Mouse (Mus musculus) Patski (cell line): ENCODE results near the gene Gm10799. TPM values are rescaled to one million over a fixed set of nuclear protein-coding genes. Genes with fewer than 3 reads are reported as not detected.
"Not testable (repeated sequence)": the region's sequence is repeated elsewhere in the genome, so short reads cannot be mapped to it uniquely, and the experiment has no call there.

Experiments
- ATAC-seq: fragments of 100-300 bp; one replicate; pipeline ENCODE4 v1.8.0; 2021
- CTCF ChIA-PET: fragments of 350-600 bp; sonication (Branson Sonifier 250); formaldehyde crosslinking; loops from one replicate; lab custom pipeline; 2022; ENCODE audit warnings: inconsistent platforms; lab: Charles Lee
- POLR2A ChIA-PET: fragments of 350-600 bp; sonication (Branson Sonifier 250); formaldehyde crosslinking; loops from one replicate; lab custom pipeline; 2022; ENCODE audit warnings: antibody characterized with exemption, inconsistent platforms; lab: Charles Lee
- DNase-seq: peaks from one replicate; pipeline ENCODE4 v3.0.0-alpha.2; 2011; ENCODE audit warnings: low read depth, low spot score
- H3K27me3 ChIP-seq: fragments of 371-371 bp; one replicate; pipeline ENCODE4 v1.5.1; 2021
- CTCF ChIP-seq: fragments of 100-300 bp; IDR thresholded peaks from one replicate; pipeline ENCODE4 v1.5.1; 2021
- in situ Hi-C: fragments of 300-500 bp; cut with MboI; formaldehyde crosslinking; loops from 3 replicates; pipeline ENCODE4 v1.11.1; 2018; ENCODE audit warnings: low pct_unique_long_range_greater_than_20kb, mixed read lengths
- polyA plus RNA-seq: library from polyadenylated mRNA; unstranded; gene quantifications from one replicate; pipeline ENCODE4 v1.2.3, GENCODE M21; 2021

Gene Gm10799
- polyA plus RNA-seq, 1 experiment from 2014 or later = not detected

DNA sequence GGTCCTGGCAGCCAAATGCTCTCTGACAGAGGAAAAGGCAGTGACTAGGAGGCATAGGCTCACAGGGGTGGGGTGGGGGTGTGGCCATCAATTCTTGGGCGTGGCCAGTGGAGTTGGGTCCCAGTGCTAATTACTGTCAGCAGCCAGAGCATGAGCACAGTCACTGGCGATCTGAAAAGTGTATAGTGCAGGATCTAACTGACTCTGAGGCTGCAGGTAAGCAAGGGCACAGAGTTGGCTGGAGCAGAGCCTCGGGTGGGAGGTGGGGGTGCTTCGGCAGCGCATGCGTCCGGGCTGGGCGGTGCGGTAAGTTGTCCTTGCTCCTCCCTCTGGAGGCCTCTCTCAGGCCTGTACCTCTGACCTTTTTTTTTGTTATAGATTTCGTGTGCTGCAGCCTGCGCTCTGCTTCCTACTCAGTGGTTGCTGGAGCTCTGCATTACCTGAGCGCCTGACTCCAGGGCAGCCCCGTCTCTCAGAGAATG lies 1.4 kb upstream of the Gm10799 start, which contains the start of gene Cd59b:
Cd59b (plus strand) TSS at position 146 of the 482 bp plus-strand sequence.
- ChIA-PET CTCF (no interaction called here), POLR2A (interaction anchor here (1.0 kb wide), 1 partner anchor 27 kb away, joined by 8 read pairs; no protein-coding TSS in a partner anchor)
- no peak for TF ChIP-seq CTCF
- DNase-seq (no peak), ATAC-seq (no peak)
- in situ Hi-C loops = no loop called here
- no peaks in the 10 kb centered on the region for H3K27me3 ChIP-seq

DNA sequence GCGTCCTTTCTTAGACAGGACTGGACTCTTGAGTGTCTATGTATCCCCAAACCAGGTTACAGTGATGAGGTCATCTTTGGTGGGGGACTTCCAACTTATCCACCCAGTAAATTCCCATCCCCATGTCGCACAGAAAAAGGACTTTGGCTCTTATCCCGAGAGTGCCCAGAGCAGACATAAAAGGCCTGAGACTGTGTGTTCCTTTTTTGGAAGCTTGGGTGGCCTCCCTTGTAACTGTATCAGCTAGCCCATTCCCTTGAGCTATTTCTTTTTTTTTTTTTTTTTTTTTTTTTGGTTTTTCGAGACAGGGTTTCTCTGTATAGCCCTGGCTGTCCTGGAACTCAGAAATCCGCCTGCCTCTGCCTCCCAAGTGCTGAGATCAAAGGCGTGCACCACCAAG lies 2.8 kb downstream of the Gm10799 start, which contains the start of gene Gm10912:
Gm10912 (plus strand) TSS at position 301 of the 400 bp plus-strand sequence.
- DNase-seq, CTCF ChIA-PET, in situ Hi-C loops, ATAC-seq, POLR2A ChIA-PET, H3K27me3 ChIP-seq: not testable (repeated sequence)

DNA sequence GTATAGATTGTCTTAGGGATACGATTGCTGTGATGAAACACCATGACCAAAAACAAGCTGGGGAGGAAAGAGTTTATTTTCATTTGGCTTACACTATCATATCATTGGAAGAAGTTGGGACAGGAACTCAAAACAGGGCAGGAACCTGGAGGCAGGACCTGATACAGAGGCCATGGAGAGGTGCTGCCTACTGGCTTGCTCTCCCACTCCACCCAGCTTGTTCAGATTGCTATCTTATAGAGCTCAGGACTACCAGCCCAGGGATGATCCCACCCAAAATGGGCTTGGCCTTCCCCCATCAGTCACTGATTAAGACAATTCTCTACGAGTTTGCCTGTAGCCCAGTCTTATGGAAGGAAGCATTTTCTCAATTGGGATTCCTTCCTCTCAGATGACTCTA lies 4.2 kb downstream of the Gm10799 start:
- no peak for TF ChIP-seq CTCF
- DNase-seq (no peak), ATAC-seq (no peak)
- CTCF ChIA-PET = no interaction called here
- in situ Hi-C loops = no loop called here
- no peaks in the 10 kb centered on the region for H3K27me3 ChIP-seq
- POLR2A ChIA-PET = no interaction called here

DNA sequence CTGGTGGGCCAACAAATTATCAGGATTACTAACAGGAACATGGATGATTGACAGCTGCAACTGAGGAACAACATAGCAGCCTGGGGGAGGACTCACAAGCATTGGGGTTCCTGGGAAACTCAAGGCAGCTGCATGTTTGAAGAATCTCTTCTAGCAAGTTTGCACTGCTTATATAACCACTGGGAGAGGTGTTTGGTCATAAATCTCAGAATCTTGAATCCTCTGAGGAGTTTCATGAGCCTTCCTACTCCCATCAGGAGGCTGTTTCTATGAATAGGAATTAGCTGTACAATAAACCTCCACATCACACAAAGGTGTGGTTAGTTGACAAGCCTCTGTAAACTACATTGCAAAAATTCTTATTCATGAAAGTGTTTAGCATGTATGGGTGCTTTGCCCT lies 5.7 kb downstream of the Gm10799 start:
- no peak for TF ChIP-seq CTCF
- in situ Hi-C loops = no loop called here
- ChIA-PET CTCF (interaction anchor here (0.9 kb wide), 1 partner anchor 27 kb away, joined by 3 read pairs; no protein-coding TSS in a partner anchor), POLR2A (no interaction called here)
- DNase-seq (no peak), ATAC-seq (no peak)
- H3K27me3 ChIP-seq = no peaks in the 10 kb centered on the region

DNA sequence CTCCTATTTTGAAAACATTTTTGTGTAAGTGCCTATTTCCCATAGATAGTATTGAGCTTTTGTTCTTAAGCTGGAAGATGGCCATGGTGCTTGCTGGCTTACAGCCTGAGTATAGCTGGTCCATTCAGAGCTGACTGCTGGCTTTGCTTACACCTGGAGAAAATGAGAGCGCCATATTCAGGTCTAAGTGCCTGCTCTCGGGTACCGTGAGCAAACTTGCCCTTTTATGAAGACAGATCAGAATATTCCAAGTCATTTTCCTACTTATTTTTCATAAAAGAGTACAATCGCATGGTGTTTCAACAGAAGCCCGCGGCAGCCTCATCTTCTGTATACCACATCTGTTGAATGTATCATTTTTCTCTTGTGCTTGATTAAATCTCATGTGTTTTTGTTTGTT lies 7.4 kb downstream of the Gm10799 start:
- ChIA-PET POLR2A (interaction anchor here (1.6 kb wide), 1 partner anchor 10 kb away, joined by 5 read pairs; no protein-coding TSS in a partner anchor), CTCF (no interaction called here)
- TF ChIP-seq CTCF = no peak
- no peaks in the 10 kb centered on the region for H3K27me3 ChIP-seq
- in situ Hi-C loops = no loop called here
- ATAC-seq (no peak), DNase-seq (no peak)

DNA sequence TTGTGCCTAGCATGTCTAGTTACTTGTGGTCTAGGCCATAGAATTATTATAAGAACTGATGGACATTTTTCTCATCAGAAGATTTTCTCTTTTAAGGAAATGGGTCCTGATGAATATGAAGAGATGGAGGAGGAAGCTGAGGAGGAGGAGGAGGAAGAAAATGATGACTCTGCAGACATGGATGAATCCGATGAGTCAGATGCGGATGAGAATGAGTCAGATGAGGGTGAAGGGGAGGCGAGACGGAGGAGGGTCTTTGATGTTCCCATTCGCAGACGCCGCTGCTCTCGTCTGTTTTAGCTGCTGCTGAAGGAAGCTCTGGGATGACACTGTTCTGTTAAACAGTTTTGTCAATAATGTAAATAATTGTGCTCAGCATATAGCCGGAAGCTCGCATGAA lies 8.6 kb downstream of the Gm10799 start:
- TF ChIP-seq CTCF = no peak
- in situ Hi-C loops = no loop called here
- no peaks in the 10 kb centered on the region for H3K27me3 ChIP-seq
- ATAC-seq = no peak
- DNase-seq = no peak
- ChIA-PET CTCF (no interaction called here), POLR2A (interaction anchor here (1.6 kb wide), 1 partner anchor 9 kb away, joined by 5 read pairs; no protein-coding TSS in a partner anchor)

DNA sequence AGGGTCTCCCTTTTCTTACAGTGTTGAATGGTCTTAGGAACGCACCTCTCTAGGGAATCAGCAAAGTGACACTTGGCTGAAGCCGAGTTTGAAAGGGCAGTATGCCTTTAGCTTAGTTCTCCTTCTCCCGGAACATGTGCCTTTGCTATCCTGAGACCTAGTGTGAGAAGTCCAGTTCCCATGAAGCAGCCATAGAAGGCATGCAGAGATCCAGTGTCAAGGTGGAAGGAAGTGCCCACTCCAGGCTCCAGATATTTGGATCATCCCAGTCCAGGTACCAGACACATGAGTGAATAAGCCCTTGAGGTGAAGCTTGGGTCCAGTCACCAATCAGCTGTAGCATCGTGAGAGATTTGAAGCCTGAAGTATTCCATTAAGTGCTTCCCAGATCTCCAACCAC lies 9.4 kb downstream of the Gm10799 start:
- ChIA-PET POLR2A (no interaction called here), CTCF (no interaction called here)
- DNase-seq = no peak
- TF ChIP-seq CTCF = no peak
- H3K27me3 ChIP-seq = no peaks in the 10 kb centered on the region
- ATAC-seq = no peak
- in situ Hi-C loops = no loop called here

DNA sequence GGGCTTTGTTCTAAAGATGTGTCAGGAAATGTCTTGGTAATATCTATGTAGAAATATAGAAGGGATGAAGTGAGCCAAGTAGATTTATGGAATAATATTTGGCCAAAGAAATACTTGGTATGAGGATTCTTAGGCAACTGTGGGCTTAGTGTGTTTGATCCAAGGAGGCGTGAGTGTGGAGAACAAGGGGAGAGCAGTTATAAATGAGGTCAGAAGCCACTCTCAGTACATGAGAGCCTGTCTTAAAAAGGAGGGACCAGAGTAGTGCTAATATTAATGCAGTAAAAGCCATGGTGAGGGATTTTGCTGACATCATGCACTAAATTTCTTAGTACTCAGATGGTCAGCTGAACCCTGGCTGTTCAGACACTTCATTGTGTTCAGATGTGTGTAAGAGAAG lies 10.0 kb downstream of the Gm10799 start:
- DNase-seq (no peak), ATAC-seq (no peak)
- ChIA-PET POLR2A (no interaction called here), CTCF (no interaction called here)
- in situ Hi-C loops = no loop called here
- no peaks in the 10 kb centered on the region for H3K27me3 ChIP-seq
- TF ChIP-seq CTCF = no peak

DNA sequence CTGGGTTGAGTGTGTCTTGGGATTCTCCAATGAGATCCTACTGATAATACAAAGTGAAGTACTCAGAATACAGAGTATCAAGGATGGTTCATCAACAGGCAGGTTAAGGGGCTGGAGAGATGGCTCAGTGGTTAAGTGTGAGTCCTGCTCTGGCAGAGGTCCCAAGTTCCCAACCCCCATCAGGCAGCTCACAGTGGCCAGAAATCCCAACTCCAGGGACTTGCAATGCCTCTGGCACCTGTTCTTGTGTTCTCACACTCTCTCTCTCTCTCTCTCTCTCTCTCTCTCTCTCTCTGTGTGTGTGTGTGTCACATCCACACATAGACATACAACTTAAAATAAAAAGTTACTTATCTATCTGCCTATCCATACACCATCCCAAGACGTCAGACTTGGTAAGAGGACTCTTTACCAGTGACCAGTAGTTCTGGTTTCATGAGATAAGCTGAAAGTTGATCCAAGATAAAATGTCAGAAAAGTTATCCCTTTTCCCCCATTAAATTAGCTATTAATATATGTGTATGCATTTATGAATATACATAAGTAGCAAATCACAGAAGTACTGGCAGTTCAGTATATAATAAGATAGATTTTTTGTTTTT lies 23.8 kb downstream of the Gm10799 start:
- ChIA-PET POLR2A (no interaction called here), CTCF (interaction anchor here (0.9 to 1.6 kb wide), 4 partner anchors 10 to 50 kb away, joined by 3 to 5 read pairs (median 4); no protein-coding TSS in a partner anchor)
- in situ Hi-C loops = loop anchor here (10.0 kb wide), 1 partner anchor 540 kb away; no protein-coding TSS in a partner anchor
- H3K27me3 ChIP-seq = no peaks in the 10 kb centered on the region
- DNase-seq (no peak), ATAC-seq (no peak)
- no peak for TF ChIP-seq CTCF

DNA sequence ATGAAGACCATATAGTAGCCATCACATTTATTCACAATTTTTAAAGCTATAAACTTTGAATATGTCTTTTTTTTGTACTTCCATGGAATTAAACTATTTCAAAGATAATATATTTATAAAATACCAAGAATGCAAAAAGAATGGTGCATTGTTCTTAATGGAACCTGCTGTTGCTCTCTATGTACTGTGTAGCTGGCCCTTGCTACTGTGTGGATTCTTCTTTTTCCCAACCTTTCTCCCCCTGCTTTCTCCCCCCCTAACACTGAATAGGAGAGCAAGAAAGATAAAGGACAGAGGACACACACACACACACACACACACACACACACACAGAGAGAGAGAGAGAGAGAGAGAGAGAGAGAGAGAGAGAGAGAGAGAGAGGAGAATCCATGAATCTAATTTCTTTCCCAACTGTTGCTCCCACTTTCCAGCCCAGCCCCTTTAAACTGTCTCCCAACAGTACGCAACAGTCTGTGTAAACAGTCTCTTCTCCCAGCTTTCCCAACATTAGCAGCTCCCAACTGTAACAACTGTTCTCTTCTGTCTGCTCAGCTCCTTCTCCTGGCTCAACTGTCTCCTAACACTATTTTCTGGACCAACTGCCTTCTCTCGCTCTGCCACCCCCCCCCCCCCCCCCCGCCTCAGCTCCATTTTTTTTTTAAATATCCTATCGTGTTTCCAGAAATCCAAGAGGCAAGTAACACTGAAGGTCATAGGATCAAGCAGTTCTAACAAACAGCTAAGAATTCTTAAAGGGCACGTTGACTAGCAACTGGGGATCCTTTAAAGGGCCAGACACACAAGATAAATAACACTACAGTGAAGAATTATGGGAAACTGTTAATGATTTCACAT lies 24.5 kb downstream of the Gm10799 start:
- ChIA-PET CTCF (interaction anchor here (0.6 to 1.6 kb wide), 5 partner anchors 9 to 64 kb away, joined by 3 to 5 read pairs (median 3); no protein-coding TSS in a partner anchor), POLR2A (no interaction called here)
- in situ Hi-C loops = loop anchor here (10.0 kb wide), 1 partner anchor 541 kb away; no protein-coding TSS in a partner anchor
- TF ChIP-seq CTCF = no peak
- ATAC-seq (no peak), DNase-seq (no peak)
- no peaks in the 10 kb centered on the region for H3K27me3 ChIP-seq
